Mouse (Mus musculus): ENCODE measurements at regions not wholly inside any gene's neighbourhood (a gene's known extent, or its start where the extent isn't known, plus 50 kb on each side); places are given as distances from the start of the nearest gene placed in this dataset.

DNA sequence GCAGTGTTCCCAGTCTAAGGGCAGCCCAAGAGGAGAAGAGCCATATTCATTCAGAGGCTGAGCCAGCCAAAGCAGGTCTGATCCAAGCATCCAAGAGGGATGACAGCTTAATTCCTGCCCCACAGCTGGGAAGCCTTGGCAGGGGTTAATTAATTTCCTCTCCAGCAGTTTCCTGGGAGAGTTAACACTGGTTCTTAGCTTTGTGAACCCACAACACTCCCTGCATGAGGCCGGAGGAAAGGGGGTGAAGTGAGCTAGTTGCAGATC, 394.9 kb downstream of the Mllt3 start:
- WGBS = 50% methylated on average over 1 of the region's 1 CpGs
- no peak overlapping the region for H3K27ac ChIP-seq (ENCODE audit: insufficient read depth, low read depth, low read length)
- H3K4me3 ChIP-seq (ENCODE audit: insufficient read depth, low read depth, low read length) = no peak overlapping the region
- H3K36me3 ChIP-seq (ENCODE audit: control insufficient read depth, insufficient read depth, low read length) = no peaks in the 10 kb centered on the region
- no peaks in the 10 kb centered on the region for H3K27me3 ChIP-seq (replicated peaks; ENCODE audit: control insufficient read depth, insufficient read depth, low read length)
- DNase-seq = no peak
- no peaks in the 10 kb centered on the region for H3K4me1 ChIP-seq (ENCODE audit: control insufficient read depth, insufficient read depth, low read length)
- TF ChIP-seq POLR2A (IDR thresholded peaks at IDR 0.05; ENCODE audit: low read depth, low read length) = no peak
- no peak for TF ChIP-seq CTCF (conservative IDR thresholded peaks at IDR 0.05; ENCODE audit: insufficient read depth, insufficient read length, low read depth, low read length)

DNA sequence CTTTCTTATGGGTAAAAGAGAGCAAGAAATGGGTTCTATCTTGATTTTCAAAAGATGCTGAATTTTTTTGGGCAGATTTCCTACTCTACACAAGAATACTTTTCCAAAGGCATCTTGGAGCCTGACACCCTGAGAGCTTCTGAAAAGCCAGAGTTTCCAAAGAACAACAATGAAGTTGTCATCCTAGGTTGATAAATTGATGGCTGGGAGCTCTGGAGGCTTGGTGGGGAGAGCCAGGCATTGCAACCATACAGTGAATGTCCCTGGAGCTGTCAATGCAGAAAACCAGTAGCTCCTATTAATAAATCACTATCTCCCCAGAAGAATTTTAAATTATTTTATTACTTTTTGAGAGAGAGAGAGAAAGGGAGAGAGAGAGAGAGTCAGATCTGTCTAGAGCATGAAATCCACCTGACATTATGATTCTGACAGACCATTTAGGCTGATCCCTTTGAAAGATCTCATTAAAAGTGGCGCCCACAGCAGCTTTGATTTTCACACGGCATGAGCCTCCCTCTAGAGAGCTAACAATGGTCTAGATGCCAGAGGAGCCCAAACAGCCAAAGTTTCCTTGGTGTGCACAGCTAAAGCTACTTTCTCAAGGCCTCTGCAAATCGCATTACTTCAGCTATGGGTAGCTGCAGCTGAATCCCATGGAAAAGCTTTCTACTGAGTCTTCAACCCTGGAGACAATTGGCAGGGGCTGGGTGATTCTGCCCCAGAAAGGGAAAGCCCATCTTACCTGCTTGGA, 395.4 kb downstream of the Mllt3 start:
- Histone ChIP-seq H3K4me1 (ENCODE audit: control insufficient read depth, insufficient read depth, low read length) (no peaks in the 10 kb centered on the region), H3K36me3 (ENCODE audit: control insufficient read depth, insufficient read depth, low read length) (no peaks in the 10 kb centered on the region), H3K4me3 (ENCODE audit: insufficient read depth, low read depth, low read length) (no peak overlapping the region), H3K27me3 (replicated peaks; ENCODE audit: control insufficient read depth, insufficient read depth, low read length) (no peaks in the 10 kb centered on the region), H3K27ac (ENCODE audit: insufficient read depth, low read depth, low read length) (no peak overlapping the region)
- TF ChIP-seq POLR2A (IDR thresholded peaks at IDR 0.05; ENCODE audit: low read depth, low read length) (no peak), CTCF (conservative IDR thresholded peaks at IDR 0.05; ENCODE audit: insufficient read depth, insufficient read length, low read depth, low read length) (no peak)
- WGBS = 80% methylated on average over 3 of the region's 3 CpGs
- no peak for DNase-seq

- peak; percentile 77 for DNase-seq
- no peak overlapping the region for H3K27ac ChIP-seq (ENCODE audit: insufficient read depth, low read depth, low read length)
- H3K27me3 ChIP-seq (replicated peaks; ENCODE audit: control insufficient read depth, insufficient read depth, low read length) = no peaks in the 10 kb centered on the region
- WGBS = 27% methylated on average over 1 of the region's 1 CpGs
- H3K36me3 ChIP-seq (ENCODE audit: control insufficient read depth, insufficient read depth, low read length) = no peaks in the 10 kb centered on the region
- no peaks in the 10 kb centered on the region for H3K4me1 ChIP-seq (ENCODE audit: control insufficient read depth, insufficient read depth, low read length)
- TF ChIP-seq CTCF (conservative IDR thresholded peaks at IDR 0.05; ENCODE audit: insufficient read depth, insufficient read length, low read depth, low read length) = no peak
- no peak for TF ChIP-seq POLR2A (IDR thresholded peaks at IDR 0.05; ENCODE audit: low read depth, low read length)
- H3K4me3 ChIP-seq (ENCODE audit: insufficient read depth, low read depth, low read length) = no peak overlapping the region
Observed at GRCm38 (mm10) chr4:87611116-87611515, 380.8 kb upstream of the Slc24a2 start.

- Histone ChIP-seq H3K27me3 (replicated peaks; ENCODE audit: control insufficient read depth, insufficient read depth, low read length) (no peaks in the 10 kb centered on the region), H3K4me1 (ENCODE audit: control insufficient read depth, insufficient read depth, low read length) (no peaks in the 10 kb centered on the region), H3K36me3 (ENCODE audit: control insufficient read depth, insufficient read depth, low read length) (no peaks in the 10 kb centered on the region), H3K27ac (ENCODE audit: insufficient read depth, low read depth, low read length) (no peak overlapping the region), H3K4me3 (ENCODE audit: insufficient read depth, low read depth, low read length) (no peak overlapping the region)
- TF ChIP-seq CTCF (conservative IDR thresholded peaks at IDR 0.05; ENCODE audit: insufficient read depth, insufficient read length, low read depth, low read length) (no peak), POLR2A (IDR thresholded peaks at IDR 0.05; ENCODE audit: low read depth, low read length) (no peak)
- WGBS = 52% methylated on average over 3 of the region's 3 CpGs
- DNase-seq = no peak
Observed at GRCm38 (mm10) chr4:87593644-87594043, 363.4 kb upstream of the Slc24a2 start.

DNA sequence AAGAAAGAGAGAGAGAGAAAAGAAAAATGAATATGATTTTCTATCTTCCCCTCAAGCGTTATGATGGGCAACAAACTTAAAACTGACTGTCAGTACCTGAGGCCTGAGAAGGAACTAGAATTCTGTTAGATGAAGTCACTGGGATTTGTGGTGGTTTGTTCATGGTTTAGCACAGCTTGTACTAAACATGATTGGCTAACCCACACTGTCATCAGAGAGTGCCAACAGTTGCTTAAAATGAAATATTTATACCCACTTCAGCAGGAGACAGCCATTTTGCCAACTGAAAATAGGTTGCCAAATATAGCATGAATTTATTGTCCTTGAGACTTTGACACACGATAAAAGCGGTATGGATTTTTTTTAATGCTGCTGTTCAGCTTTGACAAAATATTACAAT, 360.5 kb upstream of the Slc24a2 start:
- H3K27ac ChIP-seq (ENCODE audit: insufficient read depth, low read depth, low read length) = no peak overlapping the region
- WGBS = 90% methylated on average over 3 of the region's 3 CpGs
- no peak for DNase-seq
- H3K4me1 ChIP-seq (ENCODE audit: control insufficient read depth, insufficient read depth, low read length) = no peaks in the 10 kb centered on the region
- H3K36me3 ChIP-seq (ENCODE audit: control insufficient read depth, insufficient read depth, low read length) = no peaks in the 10 kb centered on the region
- no peak overlapping the region for H3K4me3 ChIP-seq (ENCODE audit: insufficient read depth, low read depth, low read length)
- no peak for TF ChIP-seq CTCF (conservative IDR thresholded peaks at IDR 0.05; ENCODE audit: insufficient read depth, insufficient read length, low read depth, low read length)
- no peak for TF ChIP-seq POLR2A (IDR thresholded peaks at IDR 0.05; ENCODE audit: low read depth, low read length)
- H3K27me3 ChIP-seq (replicated peaks; ENCODE audit: control insufficient read depth, insufficient read depth, low read length) = no peaks in the 10 kb centered on the region

- WGBS = 36% methylated on average over 3 of the region's 3 CpGs
- no peaks in the 10 kb centered on the region for H3K4me1 ChIP-seq (ENCODE audit: control insufficient read depth, insufficient read depth, low read length)
- no peak for DNase-seq
- H3K27ac ChIP-seq (ENCODE audit: insufficient read depth, low read depth, low read length) = no peak overlapping the region
- no peaks in the 10 kb centered on the region for H3K36me3 ChIP-seq (ENCODE audit: control insufficient read depth, insufficient read depth, low read length)
- H3K4me3 ChIP-seq (ENCODE audit: insufficient read depth, low read depth, low read length) = no peak overlapping the region
- no peaks in the 10 kb centered on the region for H3K27me3 ChIP-seq (replicated peaks; ENCODE audit: control insufficient read depth, insufficient read depth, low read length)
- TF ChIP-seq CTCF (conservative IDR thresholded peaks at IDR 0.05; ENCODE audit: insufficient read depth, insufficient read length, low read depth, low read length) = no peak
- no peak for TF ChIP-seq POLR2A (IDR thresholded peaks at IDR 0.05; ENCODE audit: low read depth, low read length)
Observed at GRCm38 (mm10) chr4:87578164-87578563, 347.9 kb upstream of the Slc24a2 start.

- no peak overlapping the region for H3K27ac ChIP-seq (ENCODE audit: insufficient read depth, low read depth, low read length)
- H3K27me3 ChIP-seq (replicated peaks; ENCODE audit: control insufficient read depth, insufficient read depth, low read length) = no peaks in the 10 kb centered on the region
- TF ChIP-seq CTCF (conservative IDR thresholded peaks at IDR 0.05; ENCODE audit: insufficient read depth, insufficient read length, low read depth, low read length) = no peak
- TF ChIP-seq POLR2A (IDR thresholded peaks at IDR 0.05; ENCODE audit: low read depth, low read length) = no peak
- no peak for DNase-seq
- WGBS = 62% methylated on average over 8 of the region's 8 CpGs
- no peaks in the 10 kb centered on the region for H3K4me1 ChIP-seq (ENCODE audit: control insufficient read depth, insufficient read depth, low read length)
- H3K36me3 ChIP-seq (ENCODE audit: control insufficient read depth, insufficient read depth, low read length) = no peaks in the 10 kb centered on the region
- no peak overlapping the region for H3K4me3 ChIP-seq (ENCODE audit: insufficient read depth, low read depth, low read length)
Observed at GRCm38 (mm10) chr4:87570950-87571349, 340.7 kb upstream of the Slc24a2 start.

Measured in kidney, adult 2 months (tissue).